Mouse (Mus musculus): Measurements from ENCODE around the gene Slc48a1. TPM values are rescaled to one million over a fixed set of nuclear protein-coding genes. Genes with fewer than 3 reads are reported as not detected.
A peak's percentile ranks its signal among the peaks of the same experiment; 100 is the strongest.

Gene Slc48a1
- polyA plus RNA-seq, 1 experiment = 160 TPM

DNA sequence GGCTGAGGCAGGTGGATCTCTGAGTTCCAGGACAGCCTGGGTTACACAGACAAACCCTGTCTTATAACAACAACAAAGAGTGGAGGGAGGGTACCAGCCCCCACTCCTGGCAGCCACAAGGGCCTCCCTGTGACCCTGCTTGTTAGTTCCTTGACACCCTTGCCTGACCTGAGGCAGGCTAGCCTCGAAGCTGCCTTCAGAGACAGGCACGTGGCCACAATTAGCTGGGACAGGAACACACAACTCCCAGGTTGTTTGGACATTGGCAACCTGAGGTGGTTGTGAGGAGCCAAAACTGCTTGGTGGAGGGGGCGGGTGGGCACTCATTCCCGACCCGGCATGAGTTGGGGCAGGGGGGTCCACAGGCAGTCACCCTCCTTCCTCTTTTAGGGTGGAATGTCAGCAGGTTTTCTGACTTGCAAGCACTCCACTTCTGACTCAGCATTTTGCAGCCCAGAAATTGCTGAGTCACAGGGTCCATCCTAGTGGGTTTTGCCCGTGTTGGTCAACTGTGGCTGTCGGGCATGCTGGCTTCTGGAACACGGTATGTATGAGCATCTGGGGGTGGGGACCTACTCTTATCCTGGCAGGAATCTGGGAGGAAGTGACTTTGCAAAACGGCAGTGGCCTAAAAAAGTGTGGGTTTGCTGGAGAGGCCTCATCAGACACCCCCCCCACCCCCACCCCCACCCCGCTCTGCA is 8.2 kb downstream of the Slc48a1 start:
- TF ChIP-seq GATA1 (IDR thresholded peaks at IDR 0.05; ENCODE audit: low read length) = peak; percentile 52

GRCm38 (mm10) chr15:97787148-97787798 is 9.0 kb downstream of the Slc48a1 start:
- TF ChIP-seq GATA1 (IDR thresholded peaks at IDR 0.05; ENCODE audit: low read length) = no peak

DNA sequence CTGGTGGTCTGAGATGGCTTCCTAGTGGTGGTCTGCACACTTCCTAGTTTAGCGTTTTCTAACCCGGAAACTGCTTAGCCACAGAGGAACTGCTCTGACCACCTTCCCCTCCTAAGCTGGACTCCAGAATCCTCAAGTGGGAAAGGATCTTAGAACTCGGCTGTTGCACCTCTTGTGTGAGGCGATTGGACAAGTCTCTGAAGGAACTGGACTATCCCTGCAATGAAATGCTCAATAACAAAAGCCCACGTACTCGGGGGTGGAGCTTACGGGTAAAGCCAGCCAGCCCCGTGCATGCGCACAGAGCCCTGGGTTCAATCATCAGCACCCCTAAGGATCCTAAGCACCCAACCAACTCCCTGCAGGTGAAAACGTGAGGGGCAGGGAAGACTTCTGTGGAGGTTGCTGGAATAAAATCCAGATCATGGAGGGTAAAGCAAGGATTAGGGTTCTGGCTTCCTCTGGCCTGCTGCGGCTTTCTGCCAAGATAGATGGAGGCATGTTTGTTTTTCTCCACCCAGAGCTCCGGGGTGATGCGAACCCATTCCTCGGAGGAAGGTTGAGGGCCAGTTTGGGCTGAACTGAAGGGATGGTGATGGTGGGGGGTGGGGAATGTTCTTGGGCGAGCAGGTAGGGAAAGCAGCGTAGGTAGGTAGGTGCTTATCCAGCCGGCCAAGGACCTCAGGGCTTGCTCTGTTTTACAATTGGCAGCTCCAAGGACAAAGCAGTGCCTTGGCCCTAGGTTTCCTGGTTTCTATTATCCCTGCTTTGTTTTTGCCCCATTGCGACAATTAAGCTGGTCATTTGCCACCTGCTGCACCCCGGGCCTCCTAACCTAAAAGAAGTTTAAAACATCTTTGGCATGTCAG is 9.7 kb downstream of the Slc48a1 start:
- TF ChIP-seq GATA1 (IDR thresholded peaks at IDR 0.05; ENCODE audit: low read length) = no peak

DNA sequence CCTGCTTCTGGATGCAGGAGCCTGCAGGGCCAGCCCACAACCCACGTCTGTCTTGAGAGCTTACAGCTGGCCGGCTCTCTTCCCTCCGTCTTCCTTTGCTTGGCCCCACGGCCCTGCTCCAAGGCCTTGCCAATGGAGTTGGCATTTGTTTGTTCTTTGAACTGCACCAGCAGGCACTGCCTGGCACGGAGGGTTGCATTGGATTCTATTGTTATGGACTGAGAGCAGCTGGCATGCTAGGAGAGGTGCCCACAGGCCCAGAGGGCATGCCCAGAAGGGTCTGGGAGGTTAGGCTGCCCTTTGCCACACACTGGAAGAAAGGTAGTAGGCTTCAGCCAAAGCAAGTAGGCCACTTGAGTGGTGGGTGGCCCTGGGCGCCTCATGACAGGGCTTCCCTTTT is 10.5 kb downstream of the Slc48a1 start:
- TF ChIP-seq GATA1 (IDR thresholded peaks at IDR 0.05; ENCODE audit: low read length) = no peak

DNA sequence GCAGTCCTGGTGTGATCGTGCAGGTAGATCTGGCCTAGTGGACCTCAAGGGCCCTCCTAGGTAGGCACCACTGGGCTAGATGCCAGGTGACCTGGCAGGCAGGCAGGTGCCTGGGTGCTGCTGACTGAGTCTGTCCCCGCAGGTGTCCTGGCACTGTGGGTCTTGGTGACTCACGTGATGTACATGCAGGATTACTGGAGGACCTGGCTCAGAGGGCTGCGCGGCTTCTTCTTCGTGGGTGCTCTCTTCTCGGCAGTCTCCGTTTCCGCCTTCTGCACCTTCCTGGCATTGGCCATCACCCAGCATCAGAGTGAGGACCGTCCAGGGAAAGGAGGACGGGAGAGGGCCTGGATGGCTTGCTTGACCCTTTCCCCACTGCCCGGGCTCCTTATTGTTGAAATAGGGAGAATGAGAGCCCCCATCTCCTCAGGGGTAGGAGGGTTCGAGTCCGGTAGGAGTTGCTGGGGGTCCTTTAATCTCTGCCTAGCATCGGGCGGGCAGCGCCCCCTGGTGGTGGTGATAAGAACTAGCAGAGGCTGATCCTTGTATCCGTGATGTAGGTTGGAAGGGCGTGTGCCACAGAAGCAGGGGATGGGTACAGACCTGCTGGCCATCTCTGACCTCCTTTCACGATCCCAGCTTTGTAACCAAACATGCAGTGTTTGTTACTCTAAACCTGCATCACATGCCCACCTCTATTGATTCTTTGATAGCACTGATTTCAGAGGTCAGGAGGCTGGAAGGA is 11.6 kb downstream of the Slc48a1 start:
- no peak for TF ChIP-seq GATA1 (IDR thresholded peaks at IDR 0.05; ENCODE audit: low read length)

- no peak for TF ChIP-seq GATA1 (IDR thresholded peaks at IDR 0.05; ENCODE audit: low read length)
These were observed 12.9 kb downstream of the Slc48a1 start for GRCm38 (mm10) chr15:97791126-97791700.

DNA sequence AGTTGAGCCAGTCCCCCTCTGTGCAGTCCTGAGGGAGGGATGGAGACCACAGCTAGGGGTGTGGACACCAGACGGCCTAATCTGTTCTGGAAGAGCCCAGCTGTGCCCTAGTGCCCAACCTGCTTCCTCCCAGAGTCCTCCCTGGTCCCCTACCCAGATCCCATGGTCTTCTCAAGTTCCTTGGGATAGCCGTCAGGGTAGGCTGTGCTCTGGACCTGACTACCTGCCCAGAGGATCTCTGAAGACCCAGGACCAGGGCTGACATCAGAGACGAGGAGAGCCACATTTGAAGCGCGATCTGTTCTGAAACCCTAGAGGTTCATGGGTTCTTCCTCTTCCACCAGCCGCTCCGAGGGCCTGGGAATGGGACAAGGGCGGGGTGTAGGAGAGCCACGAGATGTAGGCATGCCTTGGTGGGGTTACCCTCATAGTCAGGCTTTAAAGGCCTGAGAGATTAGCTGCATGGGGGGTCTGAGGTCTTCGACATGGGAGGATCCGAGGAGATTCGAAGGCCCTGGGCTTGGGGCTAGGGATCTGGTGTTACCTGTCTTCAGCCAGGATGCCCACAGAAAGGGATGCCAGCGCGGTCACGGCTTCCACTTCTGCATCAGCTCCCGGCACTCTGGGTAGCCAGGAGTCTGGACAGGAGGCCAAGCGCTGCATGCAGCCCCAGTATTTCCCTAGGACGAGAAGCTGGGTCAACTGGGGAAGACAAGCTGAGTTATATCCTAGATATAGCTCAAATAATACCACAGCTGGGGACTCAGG is 15.2 kb downstream of the Slc48a1 start:
- no peak for TF ChIP-seq GATA1 (IDR thresholded peaks at IDR 0.05; ENCODE audit: low read length)

DNA sequence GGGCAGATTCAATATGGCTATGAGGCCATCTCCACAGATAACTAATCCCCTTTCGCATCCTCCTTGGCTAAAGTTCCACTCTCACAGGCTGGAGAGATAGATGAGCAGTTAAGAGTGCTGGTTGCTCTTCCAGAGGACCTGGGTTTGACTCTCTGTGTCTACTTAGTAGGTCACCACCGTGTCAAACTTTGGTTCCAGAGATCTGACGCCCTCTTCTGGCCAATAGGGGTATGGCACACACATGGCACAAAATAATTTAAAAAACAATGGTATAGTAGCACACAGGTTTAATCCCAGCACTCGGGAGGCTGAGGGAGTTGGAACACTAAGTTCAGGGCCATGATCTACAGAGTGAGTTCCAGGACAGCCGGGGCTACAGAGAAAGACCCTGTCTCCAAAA is 15.9 kb downstream of the Slc48a1 start:
- no peak for TF ChIP-seq GATA1 (IDR thresholded peaks at IDR 0.05; ENCODE audit: low read length)

DNA sequence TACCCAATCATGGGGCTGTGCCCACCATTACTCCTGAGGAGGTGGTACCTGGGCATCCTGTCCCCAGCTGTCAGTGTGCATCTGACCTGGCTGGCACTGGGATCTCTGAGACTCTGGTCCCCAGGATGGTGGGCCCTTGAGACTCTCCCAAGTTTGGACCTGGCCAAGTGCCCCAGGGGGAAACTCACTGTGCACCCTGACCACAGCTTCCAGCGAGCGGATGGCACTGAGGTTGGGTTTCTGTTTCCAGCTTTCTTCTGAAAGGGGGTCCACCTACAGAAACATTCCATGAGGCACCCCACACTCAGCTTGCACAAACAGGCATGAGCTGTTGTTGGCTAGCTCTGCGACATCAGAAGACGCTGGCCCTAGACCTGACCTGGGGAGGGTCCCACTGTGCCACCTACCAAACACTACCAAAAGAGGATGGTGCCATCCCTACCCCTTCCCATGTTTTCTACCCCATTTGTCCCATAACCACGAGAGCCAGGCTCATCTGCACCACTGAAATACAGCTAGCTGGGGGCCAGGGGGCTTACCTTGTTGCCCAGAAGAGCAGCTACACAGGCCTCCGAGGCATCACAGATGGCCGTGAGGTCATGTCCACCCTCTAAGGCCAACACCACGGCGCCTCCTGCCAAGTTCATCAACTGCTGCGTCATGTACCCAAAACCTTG is 17.4 kb downstream of the Slc48a1 start:
- TF ChIP-seq GATA1 (IDR thresholded peaks at IDR 0.05; ENCODE audit: low read length) = no peak

- TF ChIP-seq GATA1 (IDR thresholded peaks at IDR 0.05; ENCODE audit: low read length) = no peak
These were observed 18.5 kb downstream of the Slc48a1 start for GRCm38 (mm10) chr15:97796674-97797310.

DNA sequence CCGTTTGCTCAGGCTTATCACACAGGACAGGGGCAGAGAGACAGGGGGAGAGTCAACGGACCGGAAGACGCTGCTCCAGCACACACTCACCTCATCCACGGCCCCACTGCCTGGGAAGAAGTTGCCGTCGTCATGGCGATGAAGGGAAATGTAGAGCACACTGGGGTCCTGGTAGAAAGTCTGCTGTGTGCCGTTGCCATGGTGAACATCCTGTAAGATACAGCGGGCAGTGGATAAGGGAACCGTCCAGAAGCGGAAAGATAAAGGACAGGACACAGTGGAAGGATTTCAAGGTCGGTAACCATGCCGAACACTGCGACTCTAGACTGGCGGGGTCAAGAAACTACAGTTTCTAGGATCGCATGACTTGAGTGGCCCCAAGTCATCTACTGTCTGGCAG is 19.8 kb downstream of the Slc48a1 start:
- TF ChIP-seq GATA1 (IDR thresholded peaks at IDR 0.05; ENCODE audit: low read length) = peak; percentile 50

DNA sequence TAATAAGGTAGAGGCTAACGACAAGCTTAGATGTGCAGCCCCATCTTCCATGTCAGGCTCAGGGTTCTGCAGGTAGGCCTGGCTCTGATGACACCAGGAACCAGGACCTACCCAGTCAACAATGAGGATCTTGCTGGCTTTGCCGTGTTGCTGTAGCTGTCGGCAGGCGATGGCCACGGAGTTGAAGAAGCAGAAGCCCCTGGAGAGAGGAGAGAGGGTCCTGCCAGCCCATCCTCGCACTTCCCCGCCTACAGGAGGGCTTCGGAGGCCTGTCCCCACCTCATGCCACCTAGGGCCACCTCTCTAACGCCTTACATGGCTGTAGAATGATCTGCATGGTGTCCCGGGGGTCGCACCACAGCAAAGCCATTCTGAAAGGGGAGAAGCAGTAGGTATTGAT is 21.1 kb downstream of the Slc48a1 start:
- no peak for TF ChIP-seq GATA1 (IDR thresholded peaks at IDR 0.05; ENCODE audit: low read length)

DNA sequence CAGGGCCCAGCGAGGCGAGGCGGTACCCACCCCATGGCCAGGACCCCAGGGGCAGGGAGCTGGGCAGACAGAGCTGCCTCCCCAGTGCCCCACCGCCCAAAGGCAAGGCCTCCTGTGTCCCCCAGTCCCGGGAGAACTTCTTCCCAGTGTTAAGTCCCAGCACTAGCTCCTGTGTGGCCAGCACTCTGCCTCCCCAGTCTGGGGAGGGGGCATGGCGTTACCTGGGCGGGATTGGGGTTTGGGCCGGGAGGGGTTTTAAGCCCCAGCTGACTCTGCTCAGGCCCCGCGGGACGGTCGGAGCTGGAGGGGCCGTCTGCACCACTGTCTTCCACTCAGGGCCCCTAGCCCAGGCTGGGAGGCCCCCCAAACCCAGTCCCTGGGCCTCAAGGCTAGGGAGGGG is 22.5 kb downstream of the Slc48a1 start:
- TF ChIP-seq GATA1 (IDR thresholded peaks at IDR 0.05; ENCODE audit: low read length) = no peak
